Mouse (Mus musculus): ENCODE data around the gene Nectin1.

The Nectin1 gene

GRCm38 (mm10) chr9:43738480-43739084, 5.2 kb upstream of the Nectin1 start:
- no peak for DNase-seq (ENCODE audit: low read depth, low spot score)

- no peak for DNase-seq (ENCODE audit: low read depth, low spot score)
Observed at GRCm38 (mm10) chr9:43741277-43741676, 2.5 kb upstream of the Nectin1 start.

GRCm38 (mm10) chr9:43742066-43742465, 1.7 kb upstream of the Nectin1 start:
- DNase-seq (ENCODE audit: low read depth, low spot score): no peak

DNA sequence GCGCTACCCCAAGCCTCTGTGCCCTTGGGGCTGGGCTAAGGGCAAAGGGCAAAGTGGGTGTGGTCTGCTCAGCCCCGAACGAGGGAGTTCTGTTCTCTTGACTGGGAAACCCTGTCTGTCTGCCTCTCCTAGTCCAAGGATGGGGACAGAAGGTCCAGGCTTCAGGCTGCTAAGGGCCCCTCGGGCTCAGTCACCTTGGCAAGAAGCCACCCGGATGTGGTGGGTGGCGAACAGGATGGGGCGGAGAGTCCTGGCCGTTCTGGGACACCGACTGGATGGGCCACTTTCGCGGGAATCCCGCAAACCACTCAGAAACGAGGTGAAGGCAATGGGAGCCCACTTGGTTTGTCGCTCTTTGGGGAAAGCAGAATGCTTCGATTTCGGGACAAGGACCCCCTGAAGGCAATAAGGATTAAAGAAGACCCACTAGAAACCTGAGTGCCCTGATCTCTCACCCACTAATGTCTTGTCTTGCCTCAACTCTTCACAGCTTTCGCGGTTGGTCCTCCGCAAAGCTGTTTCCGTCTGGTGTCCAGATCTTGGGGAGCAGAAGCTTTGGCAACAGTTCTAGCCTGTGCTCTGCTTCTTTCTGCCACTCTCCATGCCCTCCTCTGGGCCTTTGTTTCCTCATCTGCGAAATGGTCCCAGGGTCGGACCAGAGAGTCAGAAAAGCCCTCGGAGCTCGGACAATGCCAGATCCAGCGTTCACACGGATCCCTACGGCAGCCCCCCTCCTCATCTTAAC, 710 bp upstream of the Nectin1 start:
- peak; percentile 40 for DNase-seq (ENCODE audit: low read depth, low spot score)

- peak; percentile 56 for DNase-seq (ENCODE audit: low read depth, low spot score)
Observed at GRCm38 (mm10) chr9:43744138-43744981, 576 bp downstream of the Nectin1 start.

DNA sequence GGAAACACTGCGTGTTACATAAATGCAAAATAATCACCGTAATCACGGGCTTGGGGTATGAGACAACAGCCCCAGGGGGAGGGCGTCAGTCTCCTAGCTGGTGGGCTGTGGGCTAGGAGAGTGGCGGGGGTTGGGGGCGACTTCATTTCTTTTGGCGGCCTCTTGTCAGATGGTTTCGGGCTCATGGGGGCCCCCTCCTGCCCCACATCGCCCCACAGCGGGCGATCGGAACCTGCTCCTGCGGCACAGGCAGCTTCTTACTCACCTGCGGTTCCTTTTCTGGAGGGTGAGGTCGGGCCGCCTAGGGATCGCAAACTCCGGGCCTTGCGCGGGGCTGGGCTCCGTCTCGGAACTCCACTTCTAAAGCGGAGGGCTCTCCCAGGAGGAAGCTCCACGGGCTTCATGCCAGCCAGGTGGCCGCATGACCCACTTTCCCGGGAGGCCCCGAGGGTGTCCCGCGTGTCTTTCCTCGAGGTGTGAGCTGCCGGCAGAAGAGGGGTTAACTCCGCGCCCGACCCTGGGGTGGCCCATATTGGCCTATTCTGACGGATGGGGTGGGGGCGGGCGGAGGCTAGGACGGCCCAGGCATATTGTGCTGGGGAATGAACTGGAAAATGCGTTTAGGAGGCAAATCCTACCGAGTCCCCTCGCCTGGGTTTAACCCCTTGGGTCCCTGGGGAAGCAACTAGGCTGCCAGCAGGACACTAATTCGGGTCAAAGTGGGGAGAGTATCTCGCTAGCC, 1.4 kb downstream of the Nectin1 start:
- DNase-seq (ENCODE audit: low read depth, low spot score): peak; percentile 47

DNA sequence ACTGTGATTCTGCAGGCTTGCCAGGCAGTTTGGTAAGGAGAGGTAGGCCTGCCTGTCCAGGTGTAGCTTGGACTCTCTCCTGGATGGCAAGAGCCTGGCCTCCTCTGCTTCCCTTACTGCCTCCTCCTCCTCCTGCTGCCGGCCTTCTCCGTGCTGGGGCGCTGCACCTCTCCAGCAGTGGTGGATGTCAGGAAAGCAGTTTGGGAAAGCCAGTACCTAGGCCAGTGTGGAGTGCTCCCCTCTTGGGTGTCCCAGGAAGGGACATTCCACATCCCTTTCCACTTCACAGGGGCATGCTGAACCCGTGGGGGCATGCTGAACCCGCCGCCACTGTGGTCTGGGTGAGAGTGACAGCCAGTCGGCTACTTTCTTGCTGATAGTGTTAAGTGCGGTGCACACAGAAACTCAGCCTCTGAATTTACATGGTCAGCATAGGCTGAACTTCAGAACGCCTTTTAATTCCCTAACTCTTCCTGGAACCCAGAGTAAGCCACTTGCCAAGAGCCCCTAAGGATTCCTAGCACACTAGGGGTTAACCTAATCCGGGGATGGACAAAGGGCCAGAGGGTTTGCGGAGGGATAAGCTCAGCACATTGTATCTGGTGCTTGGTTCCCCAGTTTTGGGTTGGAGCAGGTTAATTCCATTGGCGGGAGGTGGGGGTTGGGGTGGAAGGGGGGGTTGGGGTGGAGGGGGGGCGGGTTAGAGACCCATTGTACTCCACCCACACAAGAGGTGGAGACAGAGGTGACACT, 2.3 kb downstream of the Nectin1 start:
- no peak for DNase-seq (ENCODE audit: low read depth, low spot score)

DNA sequence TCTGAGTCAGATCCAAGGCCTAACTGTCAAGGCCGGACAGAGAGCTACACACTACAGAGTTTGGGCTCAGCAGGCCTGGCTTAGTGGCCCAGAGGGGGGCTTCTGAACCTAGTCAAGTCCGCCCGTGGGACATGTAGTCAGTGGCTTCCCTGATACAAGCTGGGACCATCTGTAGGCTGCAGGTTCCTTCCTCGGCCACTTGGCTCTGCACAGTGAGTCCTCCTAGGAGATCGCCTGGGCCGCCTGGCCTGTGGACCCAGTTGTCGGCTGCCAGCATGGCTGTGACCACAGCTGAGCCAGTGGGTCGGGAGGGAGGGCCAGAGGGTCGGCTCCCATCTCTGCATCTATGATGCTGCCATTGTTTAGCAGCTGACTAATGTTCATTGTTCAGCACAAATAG, 3.9 kb downstream of the Nectin1 start:
- DNase-seq (ENCODE audit: low read depth, low spot score): no peak

- no peak for DNase-seq (ENCODE audit: low read depth, low spot score)
Observed at GRCm38 (mm10) chr9:43748519-43748918, 4.7 kb downstream of the Nectin1 start.

GRCm38 (mm10) chr9:43750053-43750452, 6.3 kb downstream of the Nectin1 start:
- no peak for DNase-seq (ENCODE audit: low read depth, low spot score)

- DNase-seq (ENCODE audit: low read depth, low spot score): no peak
Observed at GRCm38 (mm10) chr9:43751111-43751510, 7.3 kb downstream of the Nectin1 start.

- no peak for DNase-seq (ENCODE audit: low read depth, low spot score)
Observed at GRCm38 (mm10) chr9:43753481-43753880, 9.7 kb downstream of the Nectin1 start.

- DNase-seq (ENCODE audit: low read depth, low spot score): no peak
Observed at GRCm38 (mm10) chr9:43754083-43754482, 10.3 kb downstream of the Nectin1 start.

- DNase-seq (ENCODE audit: low read depth, low spot score): no peak
Observed at GRCm38 (mm10) chr9:43754768-43755197, 11.0 kb downstream of the Nectin1 start.

- DNase-seq (ENCODE audit: low read depth, low spot score): no peak
Observed at GRCm38 (mm10) chr9:43755464-43755863, 11.7 kb downstream of the Nectin1 start.

GRCm38 (mm10) chr9:43755928-43756327, 12.1 kb downstream of the Nectin1 start:
- DNase-seq (ENCODE audit: low read depth, low spot score): no peak

GRCm38 (mm10) chr9:43757225-43757624, 13.4 kb downstream of the Nectin1 start:
- DNase-seq (ENCODE audit: low read depth, low spot score): no peak

DNA sequence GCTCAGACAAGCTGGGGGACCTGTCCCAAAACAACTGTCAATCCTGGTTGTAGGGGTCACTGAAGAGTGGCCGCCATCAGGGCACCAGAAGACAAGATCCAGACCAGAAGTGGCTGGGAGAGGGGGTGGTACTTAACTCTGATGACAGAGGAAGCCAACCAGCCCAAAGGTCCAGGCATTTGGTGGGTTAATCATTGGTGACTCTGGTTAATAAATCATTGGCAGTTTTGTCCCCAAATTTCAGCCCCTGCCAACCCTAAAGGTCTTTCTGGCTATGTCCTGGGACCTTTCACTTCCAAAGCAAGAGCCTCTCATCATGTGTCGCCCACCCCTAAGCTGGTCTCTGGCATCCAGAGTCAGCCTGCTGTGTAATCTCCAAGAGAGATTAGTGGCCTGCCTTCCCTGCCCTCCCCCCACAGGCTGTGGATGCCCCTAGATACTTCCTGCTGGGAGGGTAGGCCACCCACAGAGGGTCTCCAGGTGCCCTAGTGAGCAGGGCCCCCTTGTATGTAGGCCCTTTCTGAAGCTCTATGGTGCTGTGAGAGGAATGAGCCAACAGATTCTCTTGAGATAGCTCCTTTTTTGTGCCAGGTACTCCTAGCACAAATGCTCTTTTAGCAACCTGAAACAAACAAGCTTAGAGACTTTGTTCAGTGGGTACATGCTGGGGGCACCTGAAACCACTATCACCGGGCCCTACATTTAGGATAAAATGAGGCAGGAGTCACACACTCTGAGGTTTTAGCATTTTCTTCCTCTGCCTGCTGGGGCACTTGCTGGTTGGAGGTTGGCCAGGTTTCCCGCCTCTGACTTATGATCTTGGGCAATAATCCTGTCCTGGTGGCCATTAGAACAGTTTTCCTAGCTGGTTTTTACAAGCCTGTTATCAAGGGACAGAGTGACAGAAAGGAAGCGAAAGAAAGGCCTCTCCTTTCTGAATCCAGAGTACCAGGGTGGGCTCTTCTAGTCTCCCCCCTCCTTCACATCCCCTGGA, 14.5 kb downstream of the Nectin1 start:
- DNase-seq (ENCODE audit: low read depth, low spot score): no peak

DNA sequence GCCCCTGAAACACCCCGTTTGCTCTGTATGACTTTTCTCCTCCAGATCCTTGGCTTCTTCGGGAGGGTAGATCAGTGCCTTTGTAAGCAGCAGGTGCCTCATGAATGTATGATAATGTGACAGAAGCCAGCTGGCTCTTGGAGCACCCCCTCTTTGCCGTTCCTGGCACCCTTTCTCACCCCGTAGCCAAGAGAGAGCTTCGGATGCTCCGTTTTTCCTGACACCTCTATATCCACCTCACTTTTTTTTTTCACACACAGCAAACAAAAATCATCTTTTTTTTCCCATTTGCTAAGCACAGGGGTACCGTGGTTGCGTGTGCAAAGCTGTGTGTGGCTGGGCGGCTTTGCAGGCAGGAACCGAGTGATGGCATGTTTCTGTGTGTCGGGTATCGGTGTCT, 16.3 kb downstream of the Nectin1 start:
- DNase-seq (ENCODE audit: low read depth, low spot score): no peak
